Mouse (Mus musculus) midbrain, embryonic 10.5 days (tissue): Measurements from ENCODE around the gene Nus1. TPM values are rescaled to one million over a fixed set of nuclear protein-coding genes. Genes with fewer than 3 reads are reported as not detected.

ENCODE experiments used
- DNase-seq: peaks from one replicate; pipeline ENCODE4 v3.0.0-alpha.2; 2017; ENCODE audit warnings: low spot score
- H3K27ac ChIP-seq: fragments of 300-500 bp; sonication (generic); replicated peaks from 2 replicates; pipeline ENCODE4 v1.5.1; 2016; ENCODE audit warnings: mild to moderate bottlenecking
- H3K27me3 ChIP-seq: fragments of 300-500 bp; sonication (generic); 2 replicates; pipeline ENCODE4 v1.6.1; 2016; ENCODE audit warnings: low read depth, mild to moderate bottlenecking; ENCODE audit not compliant: poor library complexity, severe bottlenecking
- H3K36me3 ChIP-seq: fragments of 300-500 bp; sonication (generic); 2 replicates; pipeline ENCODE4 v1.6.1; 2016; ENCODE audit warnings: mild to moderate bottlenecking, moderate library complexity
- H3K4me1 ChIP-seq: fragments of 300-500 bp; sonication (generic); 2 replicates; pipeline ENCODE4 v1.6.1; 2016
- H3K4me3 ChIP-seq: fragments of 300-500 bp; sonication (generic); 2 replicates; pipeline ENCODE4 v1.5.1; 2016; ENCODE audit warnings: mild to moderate bottlenecking, moderate library complexity
- H3K9me3 ChIP-seq: fragments of 300-500 bp; sonication (generic); replicated peaks from 2 replicates; pipeline ENCODE4 v1.6.1; 2016; ENCODE audit warnings: mild to moderate bottlenecking
- WGBS: fragments of 180-500 bp; shearing (Covaris S2); methylation state at CpG from one replicate; pipeline ENCODE4 v1.1.7; 2016; 5-methylcytosine and 5-hydroxymethylcytosine counted together
- polyA plus RNA-seq: library from polyadenylated mRNA; unstranded; fragments of >200 nt; fragmentation: Nextera tagmentation; extraction: Ambion mirVana; gene quantifications from 2 replicates; pipeline ENCODE4 v1.2.1, GENCODE M21; 2016

The Nus1 gene
- polyA plus RNA-seq, 1 experiment from 2014 or later: 13.1 TPM

- Histone ChIP-seq H3K27ac (no peak within 1 kb of the TSS), H3K27me3 (no peaks in the 10 kb centered on the region), H3K9me3 (no peaks in the 10 kb centered on the region), H3K4me3 (no peak within 1 kb of the TSS), H3K4me1 (no peaks in the 10 kb centered on the region), H3K36me3 (no peaks in the 10 kb centered on the region)
- no peak for DNase-seq
- WGBS: 83% methylated on average over 5 of the region's 5 CpGs
Observed at GRCm38 (mm10) chr10:52388922-52389430, 28.4 kb upstream of the Nus1 start, which contains the start of gene Nepn. Nepn (plus strand) TSS chr10:52388972.

DNA sequence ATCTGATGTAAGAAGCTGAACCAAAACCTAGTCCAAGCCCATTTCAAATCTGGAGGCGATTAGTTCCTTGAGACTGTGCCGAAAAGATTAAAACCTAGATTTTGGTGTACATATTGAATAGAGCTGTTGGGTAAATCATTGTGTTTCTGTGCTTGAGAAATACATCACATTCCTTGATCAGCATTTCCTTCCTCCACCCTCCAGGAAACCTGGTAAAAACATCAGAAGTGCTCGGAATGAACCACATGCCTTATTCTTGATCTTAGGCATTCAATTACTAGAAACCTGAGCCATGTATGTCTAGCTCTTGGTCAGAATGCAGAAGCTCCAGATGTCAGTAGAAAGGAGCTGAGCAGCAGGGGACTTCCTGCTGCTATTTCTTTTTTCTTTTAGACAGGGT lies 27.9 kb upstream of the Nus1 start:
- H3K4me1 ChIP-seq: no peaks in the 10 kb centered on the region
- H3K27me3 ChIP-seq: no peaks in the 10 kb centered on the region
- H3K9me3 ChIP-seq: no peaks in the 10 kb centered on the region
- H3K36me3 ChIP-seq: no peaks in the 10 kb centered on the region
- H3K4me3 ChIP-seq: no peak overlapping the region
- no peak for DNase-seq
- no peak overlapping the region for H3K27ac ChIP-seq
- WGBS: 80% methylated on average over 3 of the region's 3 CpGs

GRCm38 (mm10) chr10:52391208-52391607 lies 26.1 kb upstream of the Nus1 start:
- WGBS: 82% methylated on average over 2 of the region's 2 CpGs
- Histone ChIP-seq H3K4me1 (no peaks in the 10 kb centered on the region), H3K36me3 (no peaks in the 10 kb centered on the region), H3K9me3 (no peaks in the 10 kb centered on the region), H3K27me3 (no peaks in the 10 kb centered on the region), H3K4me3 (no peak overlapping the region), H3K27ac (no peak overlapping the region)
- DNase-seq: no peak

DNA sequence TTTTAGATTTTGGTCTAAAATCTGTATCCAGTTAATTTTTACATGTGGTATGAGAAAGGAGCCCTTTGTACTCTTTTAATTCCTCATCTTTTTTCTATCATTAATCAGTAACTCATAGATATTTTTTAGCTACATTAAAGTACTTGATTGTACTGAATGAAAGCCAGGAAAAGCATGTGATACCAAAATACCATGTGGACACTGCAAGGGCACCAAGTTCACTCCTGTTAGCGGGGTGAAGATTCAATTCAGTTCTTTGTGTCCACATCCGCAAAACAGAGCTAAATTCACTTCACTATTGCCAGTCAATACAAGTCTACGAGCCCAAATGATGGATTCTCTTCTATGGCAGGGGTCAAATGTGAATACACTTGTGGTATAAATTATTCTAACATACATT lies 20.7 kb upstream of the Nus1 start:
- DNase-seq: no peak
- H3K4me3 ChIP-seq: no peak overlapping the region
- WGBS: 84% methylated on average over 3 of the region's 3 CpGs
- H3K4me1 ChIP-seq: no peaks in the 10 kb centered on the region
- H3K9me3 ChIP-seq: no peaks in the 10 kb centered on the region
- no peak overlapping the region for H3K27ac ChIP-seq
- no peaks in the 10 kb centered on the region for H3K36me3 ChIP-seq
- no peaks in the 10 kb centered on the region for H3K27me3 ChIP-seq

DNA sequence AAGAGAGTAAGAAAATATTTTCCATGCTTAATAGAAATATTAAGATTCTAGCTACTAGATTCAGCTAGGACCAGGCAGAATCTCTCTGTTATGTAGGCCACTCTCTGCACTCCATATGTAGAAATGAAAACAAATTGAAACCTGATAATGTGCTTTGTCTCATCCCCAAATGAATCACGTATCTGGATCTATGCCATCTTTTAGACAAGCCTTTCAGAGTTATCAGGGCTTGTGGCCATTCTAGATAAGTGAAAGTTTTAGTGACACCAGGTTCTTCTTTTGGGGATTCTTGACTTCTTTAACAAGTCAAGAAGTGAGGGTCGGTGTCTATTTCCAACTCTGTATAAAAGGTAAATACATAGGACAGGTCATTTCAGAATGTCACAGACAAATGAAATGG lies 18.6 kb upstream of the Nus1 start:
- Histone ChIP-seq H3K27me3 (no peaks in the 10 kb centered on the region), H3K9me3 (no peaks in the 10 kb centered on the region), H3K4me3 (no peak overlapping the region), H3K36me3 (no peaks in the 10 kb centered on the region), H3K4me1 (no peaks in the 10 kb centered on the region), H3K27ac (no peak overlapping the region)
- 84% methylated on average over 2 of the region's 2 CpGs for WGBS
- no peak for DNase-seq

- H3K4me1 ChIP-seq: no peaks in the 10 kb centered on the region
- H3K9me3 ChIP-seq: no peaks in the 10 kb centered on the region
- WGBS: 67% methylated on average over 3 of the region's 3 CpGs
- DNase-seq: no peak
- no peaks in the 10 kb centered on the region for H3K36me3 ChIP-seq
- H3K27me3 ChIP-seq: no peaks in the 10 kb centered on the region
- no peak overlapping the region for H3K27ac ChIP-seq
- no peak overlapping the region for H3K4me3 ChIP-seq
Observed at GRCm38 (mm10) chr10:52399722-52400121, 17.6 kb upstream of the Nus1 start.

GRCm38 (mm10) chr10:52405160-52405559 lies 12.2 kb upstream of the Nus1 start:
- H3K27me3 ChIP-seq: no peaks in the 10 kb centered on the region
- no peaks in the 10 kb centered on the region for H3K4me1 ChIP-seq
- H3K9me3 ChIP-seq: no peaks in the 10 kb centered on the region
- H3K36me3 ChIP-seq: no peaks in the 10 kb centered on the region
- DNase-seq: no peak
- no peak overlapping the region for H3K4me3 ChIP-seq
- WGBS: 93% methylated on average over 13 of the region's 13 CpGs
- H3K27ac ChIP-seq: no peak overlapping the region

GRCm38 (mm10) chr10:52407526-52407925 lies 9.8 kb upstream of the Nus1 start:
- no peak for DNase-seq
- no peak overlapping the region for H3K4me3 ChIP-seq
- no peaks in the 10 kb centered on the region for H3K9me3 ChIP-seq
- H3K4me1 ChIP-seq: no peaks in the 10 kb centered on the region
- no peaks in the 10 kb centered on the region for H3K36me3 ChIP-seq
- no peaks in the 10 kb centered on the region for H3K27me3 ChIP-seq
- no peak overlapping the region for H3K27ac ChIP-seq
- 93% methylated on average over 2 of the region's 2 CpGs for WGBS

- Histone ChIP-seq H3K4me1 (peaks cover 18% of the 10 kb centered on the region), H3K27me3 (no peaks in the 10 kb centered on the region), H3K27ac (no peak overlapping the region), H3K4me3 (no peak overlapping the region), H3K36me3 (no peaks in the 10 kb centered on the region), H3K9me3 (no peaks in the 10 kb centered on the region)
- no peak for DNase-seq
- WGBS: 80% methylated on average over 2 of the region's 2 CpGs
Observed at GRCm38 (mm10) chr10:52415020-52415419, 2.3 kb upstream of the Nus1 start.

- WGBS: 79% methylated on average over 2 of the region's 2 CpGs
- Histone ChIP-seq H3K9me3 (no peaks in the 10 kb centered on the region), H3K4me1 (peaks cover 18% of the 10 kb centered on the region), H3K4me3 (peak overlapping the region; percentile 97), H3K27ac (peak overlapping the region; percentile 90; the same call in 1 of the 2 replicates), H3K36me3 (peaks cover 3% of the 10 kb centered on the region; the same call in 1 of the 2 replicates), H3K27me3 (no peaks in the 10 kb centered on the region)
- no peak for DNase-seq
Observed at GRCm38 (mm10) chr10:52416458-52416857, 889 bp upstream of the Nus1 start.

DNA sequence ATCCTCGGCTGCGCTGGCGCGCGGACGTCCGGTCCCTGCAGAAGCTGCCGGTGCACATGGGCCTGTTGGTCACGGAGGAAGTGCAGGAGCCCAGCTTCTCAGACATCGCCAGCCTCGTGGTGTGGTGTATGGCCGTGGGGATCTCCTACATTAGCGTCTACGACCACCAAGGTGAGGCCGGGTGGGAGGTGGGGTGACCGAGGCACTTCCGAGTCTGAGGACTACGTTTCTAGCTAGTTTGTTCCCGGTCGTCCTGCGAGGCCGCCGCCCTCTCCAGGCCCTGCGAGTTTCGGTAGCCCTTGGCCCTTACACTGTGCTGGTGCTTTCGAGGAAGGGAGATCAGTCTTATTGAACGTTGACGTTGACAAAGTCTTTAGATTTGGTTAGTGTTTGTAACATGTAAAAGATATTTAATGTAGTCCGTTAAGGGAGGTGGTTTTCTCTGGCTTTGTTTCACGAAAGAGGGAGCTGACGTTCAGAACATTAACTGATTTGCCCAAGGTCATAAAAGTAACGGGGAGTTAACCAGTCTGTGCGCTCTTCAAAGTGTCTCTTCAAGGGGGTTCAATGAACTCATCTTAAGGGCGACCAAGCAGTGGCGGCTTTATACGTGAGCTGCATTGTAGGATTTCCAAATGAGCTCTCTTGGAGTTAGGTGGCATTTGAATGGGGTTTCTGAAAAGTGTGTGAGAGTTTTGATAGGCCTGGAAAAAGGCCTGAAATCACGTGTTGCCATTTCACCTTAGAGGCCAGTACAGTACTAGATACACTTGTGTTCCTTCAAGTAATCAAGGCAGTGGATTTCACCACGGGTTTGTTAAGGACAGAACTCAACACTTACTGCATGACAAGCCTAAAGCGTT lies 882 bp downstream of the Nus1 start:
- Histone ChIP-seq H3K9me3 (no peaks in the 10 kb centered on the region), H3K27me3 (no peaks in the 10 kb centered on the region), H3K27ac (peak overlapping the region; percentile 90), H3K4me1 (peaks cover 18% of the 10 kb centered on the region), H3K4me3 (peak overlapping the region; percentile 97), H3K36me3 (peaks cover 3% of the 10 kb centered on the region; the same call in 1 of the 2 replicates)
- DNase-seq: peak; percentile 27
- WGBS: 3% methylated on average over 39 of the region's 39 CpGs

DNA sequence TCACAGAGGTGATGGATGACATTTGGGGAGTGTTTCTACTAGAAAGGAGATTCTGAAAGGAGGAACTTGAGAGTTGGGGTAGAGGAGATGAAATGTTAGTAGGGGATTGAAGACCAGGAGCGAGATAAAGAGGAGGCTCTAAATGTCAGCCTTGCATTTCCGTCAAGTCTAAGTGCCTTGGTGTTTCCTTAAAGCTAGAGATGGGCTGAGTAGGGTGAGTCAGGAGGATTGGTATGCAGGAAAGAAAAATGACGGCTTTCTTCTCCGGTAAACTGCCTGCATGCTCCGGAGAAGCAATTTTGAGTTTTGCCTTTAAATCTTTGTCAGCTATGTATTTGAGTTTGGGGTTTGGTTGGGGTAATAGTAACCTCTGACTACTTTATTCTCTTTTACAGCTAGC lies 1.6 kb downstream of the Nus1 start:
- Histone ChIP-seq H3K4me1 (peaks cover 18% of the 10 kb centered on the region), H3K9me3 (no peaks in the 10 kb centered on the region), H3K4me3 (peak overlapping the region; percentile 97), H3K27me3 (no peaks in the 10 kb centered on the region), H3K36me3 (peaks cover 3% of the 10 kb centered on the region; the same call in 1 of the 2 replicates), H3K27ac (no peak overlapping the region)
- 73% methylated on average over 5 of the region's 5 CpGs for WGBS
- DNase-seq: no peak

DNA sequence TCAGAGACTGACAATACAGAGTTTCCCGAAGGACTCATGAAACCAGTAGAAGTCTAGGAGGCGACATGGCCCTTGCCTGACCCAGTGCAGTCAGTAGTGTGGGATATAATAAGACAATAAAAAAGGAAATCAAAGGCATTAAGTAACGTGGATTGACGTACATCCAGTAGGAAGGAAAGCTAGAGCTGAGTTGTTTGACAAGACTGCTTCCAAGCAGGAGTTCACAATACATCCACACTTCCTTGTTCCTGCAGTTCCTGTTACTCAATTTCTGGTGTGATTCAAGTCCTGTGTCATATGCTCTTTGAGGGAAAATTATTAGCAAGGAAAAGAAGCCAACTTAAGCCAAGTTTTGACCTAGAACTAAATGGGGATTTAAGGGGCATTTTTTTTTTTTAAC lies 2.1 kb downstream of the Nus1 start:
- H3K9me3 ChIP-seq: no peaks in the 10 kb centered on the region
- H3K27ac ChIP-seq: no peak overlapping the region
- 84% methylated on average over 4 of the region's 4 CpGs for WGBS
- no peak for DNase-seq
- H3K4me3 ChIP-seq: peak overlapping the region; percentile 97; the same call in 1 of the 2 replicates
- peaks cover 3% of the 10 kb centered on the region; the same call in 1 of the 2 replicates for H3K36me3 ChIP-seq
- H3K27me3 ChIP-seq: no peaks in the 10 kb centered on the region
- peaks cover 18% of the 10 kb centered on the region for H3K4me1 ChIP-seq
